Mouse (Mus musculus) ES-Bruce4 (cell line): Measurements from ENCODE around the gene Tctex1d4. TPM values are rescaled to one million over a fixed set of nuclear protein-coding genes. Genes with fewer than 3 reads are reported as not detected.
A peak's percentile ranks its signal among the peaks of the same experiment; 100 is the strongest.

Experiments used
- H3K27ac ChIP-seq: 2 replicates; pipeline ENCODE4 v1.5.1; 2012; ENCODE audit warnings: low read length, inconsistent platforms; ENCODE audit not compliant: insufficient read depth
- H3K27me3 ChIP-seq: 2 replicates; pipeline ENCODE4 v1.6.1; 2012; ENCODE audit warnings: mild to moderate bottlenecking, low read length, inconsistent platforms; ENCODE audit not compliant: control insufficient read depth, poor library complexity, insufficient read depth, severe bottlenecking
- H3K36me3 ChIP-seq: 2 replicates; pipeline ENCODE4 v1.6.1; 2012; ENCODE audit warnings: inconsistent platforms, mild to moderate bottlenecking, low read length, moderate library complexity; ENCODE audit not compliant: control insufficient read depth, poor library complexity, insufficient read depth, severe bottlenecking
- H3K4me1 ChIP-seq: one replicate; pipeline ENCODE4 v1.8.1; 2011; ENCODE audit warnings: low read length; ENCODE audit not compliant: control insufficient read depth, insufficient read depth
- H3K4me3 ChIP-seq: 2 replicates; pipeline ENCODE4 v1.5.1; 2011; ENCODE audit warnings: low read depth, mild to moderate bottlenecking, low read length
- H3K9ac ChIP-seq: 2 replicates; pipeline ENCODE4 v1.6.1; 2012; ENCODE audit warnings: low read depth, mild to moderate bottlenecking, inconsistent platforms; ENCODE audit not compliant: poor library complexity, severe bottlenecking
- H3K9me3 ChIP-seq: replicated peaks from 2 replicates; pipeline ENCODE4 v1.6.1; 2012; ENCODE audit warnings: mild to moderate bottlenecking, low read length, inconsistent platforms; ENCODE audit not compliant: control insufficient read depth, poor library complexity, insufficient read depth, severe bottlenecking
- CTCF ChIP-seq: IDR thresholded peaks from one replicate; pipeline ENCODE4 v1.8.1; 2011; ENCODE audit warnings: low read depth, low read length
- EP300 ChIP-seq: IDR thresholded peaks from 2 replicates; pipeline ENCODE4 v1.6.1; 2011; ENCODE audit warnings: low read depth, low read length; ENCODE audit not compliant: insufficient read depth
- POLR2A ChIP-seq: IDR thresholded peaks from one replicate; pipeline ENCODE4 v1.8.1; 2011; ENCODE audit warnings: low read length; ENCODE audit not compliant: insufficient read depth
- polyA plus RNA-seq: library from polyadenylated mRNA; stranded (reverse); fragments of >200 nt; gene quantifications from 2 replicates; pipeline ENCODE4 v1.2.4, GENCODE M21; 2011; ENCODE audit warnings: low read depth; ENCODE audit not compliant: missing spikeins, insufficient read depth, insufficient read length

The Tctex1d4 gene
- polyA plus RNA-seq, 1 experiment, result not detected

DNA sequence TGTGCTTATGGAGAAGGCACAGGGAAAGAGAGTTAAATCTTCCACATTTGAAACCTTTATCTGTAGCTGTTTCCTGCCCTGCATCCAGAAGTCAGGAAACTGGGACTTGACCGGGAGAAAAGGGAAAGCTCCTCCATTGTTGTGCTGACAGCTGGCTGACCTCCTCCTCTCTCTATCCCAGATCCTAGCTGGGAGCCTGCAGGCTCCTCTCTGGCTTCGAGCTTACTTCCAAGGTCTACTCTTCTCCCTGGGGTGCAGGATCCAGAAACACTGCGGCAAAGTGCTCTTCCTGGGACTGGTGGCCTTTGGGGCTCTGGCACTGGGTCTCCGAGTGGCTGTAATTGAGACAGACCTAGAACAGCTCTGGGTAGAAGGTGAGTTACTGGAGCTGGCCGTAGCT, 29.9 kb upstream of the Tctex1d4 start:
- TF ChIP-seq CTCF, result no peak
- no peak for TF ChIP-seq POLR2A
- TF ChIP-seq EP300, result no peak
- H3K27me3 ChIP-seq, result no peaks in the 10 kb centered on the region
- peak overlapping the region; percentile 65 for H3K9ac ChIP-seq
- H3K4me3 ChIP-seq, result peak overlapping the region; percentile 73
- H3K27ac ChIP-seq, result no peak overlapping the region
- no peaks in the 10 kb centered on the region for H3K9me3 ChIP-seq
- H3K4me1 ChIP-seq, result no peaks in the 10 kb centered on the region
- no peaks in the 10 kb centered on the region for H3K36me3 ChIP-seq

DNA sequence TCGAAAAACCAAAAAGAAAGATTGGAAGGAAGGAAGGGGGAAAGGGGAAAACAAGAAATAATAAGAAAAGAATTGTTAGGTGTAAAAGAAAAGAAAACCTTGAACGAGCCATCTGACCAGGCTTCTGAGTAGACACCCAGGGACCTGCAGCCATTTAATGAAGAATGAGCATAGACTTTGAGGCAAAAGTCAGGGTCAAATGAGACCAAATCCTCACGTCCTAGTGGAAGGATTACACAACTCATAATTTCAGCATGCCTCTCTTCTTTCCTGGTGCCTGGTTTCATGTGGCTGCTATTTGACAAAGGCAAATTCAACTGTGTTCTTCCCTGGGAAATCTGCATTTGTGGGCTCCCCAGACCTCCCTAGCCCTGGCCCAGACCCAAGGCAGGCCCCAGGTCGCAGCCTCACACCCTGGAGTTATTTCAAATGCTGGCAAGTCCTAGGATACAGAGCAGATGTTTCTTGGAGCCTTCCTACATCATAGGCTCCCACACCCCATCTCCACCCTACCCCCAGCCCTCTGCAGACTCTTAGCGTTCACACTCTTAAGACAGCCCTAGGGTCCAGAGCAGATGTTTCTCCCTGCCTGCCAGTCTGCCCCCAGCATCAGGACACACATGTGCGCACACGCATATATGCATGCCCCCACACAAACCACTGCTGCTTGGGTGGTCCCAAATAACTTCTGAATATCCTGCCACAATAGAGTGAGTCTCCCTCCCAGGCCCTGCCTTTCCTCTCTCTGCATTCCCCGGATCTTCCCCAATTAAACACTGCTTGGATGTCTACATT, 28.4 kb upstream of the Tctex1d4 start:
- Histone ChIP-seq H3K9me3 (no peaks in the 10 kb centered on the region), H3K36me3 (no peaks in the 10 kb centered on the region), H3K4me1 (no peaks in the 10 kb centered on the region), H3K9ac (no peak overlapping the region), H3K27ac (peak overlapping the region; percentile 24), H3K27me3 (no peaks in the 10 kb centered on the region), H3K4me3 (no peak overlapping the region)
- TF ChIP-seq CTCF (no peak), EP300 (peak; percentile 55; the same call in 1 of the 2 replicates)

DNA sequence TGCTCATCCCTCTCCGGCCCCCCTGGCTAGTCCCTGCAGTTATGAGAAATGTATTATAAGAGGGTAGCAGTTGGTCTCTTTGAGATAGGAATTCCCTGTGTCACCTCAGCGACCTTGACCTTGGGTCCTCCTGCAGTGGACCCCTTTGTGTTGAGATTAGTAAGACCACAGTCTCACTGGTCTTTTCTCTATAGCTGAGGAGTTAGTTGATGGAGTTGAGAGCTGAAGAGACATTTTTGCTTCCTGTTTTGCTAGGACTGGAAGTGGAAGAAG, 27.9 kb upstream of the Tctex1d4 start:
- TF ChIP-seq POLR2A, result no peak
- no peaks in the 10 kb centered on the region for H3K4me1 ChIP-seq
- no peaks in the 10 kb centered on the region for H3K27me3 ChIP-seq

DNA sequence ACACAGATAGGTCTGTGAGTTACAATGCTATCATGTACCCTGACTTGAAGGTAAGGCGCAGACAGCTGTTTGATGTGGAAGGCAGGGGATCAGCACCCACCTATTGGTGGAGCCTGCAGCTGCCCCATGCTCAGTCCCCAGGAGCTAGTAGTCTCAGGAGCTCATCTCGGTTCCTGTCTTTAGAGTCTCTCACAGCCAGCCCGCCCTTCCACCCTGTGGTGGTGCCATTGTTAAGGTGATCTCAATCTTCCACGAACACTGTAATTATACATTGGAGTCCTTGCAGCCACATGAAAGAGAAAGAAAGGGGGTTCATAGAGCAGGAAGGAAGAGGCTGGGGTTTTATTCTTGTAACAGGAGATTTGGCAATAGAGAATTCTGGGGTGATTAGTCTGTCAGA, 26.6 kb upstream of the Tctex1d4 start:
- no peak overlapping the region for H3K4me3 ChIP-seq
- TF ChIP-seq CTCF (no peak), POLR2A (no peak), EP300 (no peak)
- peaks cover 2% of the 10 kb centered on the region for H3K4me1 ChIP-seq
- H3K36me3 ChIP-seq, result no peaks in the 10 kb centered on the region
- H3K27me3 ChIP-seq, result no peaks in the 10 kb centered on the region
- 0 out of 2 replicates have a peak overlapping the region, but pooled peaks have one; percentile 6 for H3K27ac ChIP-seq
- no peaks in the 10 kb centered on the region for H3K9me3 ChIP-seq
- no peak overlapping the region for H3K9ac ChIP-seq

More for the DNA sequence above, 27.9 kb upstream of the Tctex1d4 start:
- Histone ChIP-seq H3K4me3 (no peak overlapping the region), H3K9me3 (no peaks in the 10 kb centered on the region), H3K9ac (no peak overlapping the region), H3K36me3 (no peaks in the 10 kb centered on the region), H3K27ac (peak overlapping the region; percentile 24)

DNA sequence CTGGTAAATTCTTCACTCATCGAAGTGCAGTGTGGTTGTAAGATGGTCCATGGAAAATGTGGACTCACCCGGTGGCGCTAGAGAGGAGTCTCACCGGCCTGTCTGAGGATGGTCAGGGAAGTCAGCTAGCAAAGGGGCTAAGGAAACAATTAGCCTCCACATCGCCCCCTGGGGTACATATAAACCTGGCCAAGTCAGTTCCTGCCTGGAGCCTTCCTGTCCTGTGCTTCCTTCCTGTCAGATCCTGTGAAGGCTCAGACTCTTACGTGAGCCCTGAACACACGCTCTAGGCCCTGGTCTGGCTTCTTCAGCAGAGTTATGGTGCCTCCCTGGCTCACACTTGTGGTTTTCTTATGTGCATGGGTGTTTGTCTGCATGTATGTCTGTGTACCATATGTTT, 25.4 kb upstream of the Tctex1d4 start:
- peaks cover 3% of the 10 kb centered on the region for H3K4me1 ChIP-seq
- peak overlapping the region; percentile 9; the same call in 1 of the 2 replicates for H3K27ac ChIP-seq
- no peaks in the 10 kb centered on the region for H3K9me3 ChIP-seq
- H3K4me3 ChIP-seq, result no peak overlapping the region
- no peaks in the 10 kb centered on the region for H3K36me3 ChIP-seq
- TF ChIP-seq POLR2A, result no peak
- TF ChIP-seq CTCF, result peak; percentile 70
- no peak overlapping the region for H3K9ac ChIP-seq
- no peaks in the 10 kb centered on the region for H3K27me3 ChIP-seq

DNA sequence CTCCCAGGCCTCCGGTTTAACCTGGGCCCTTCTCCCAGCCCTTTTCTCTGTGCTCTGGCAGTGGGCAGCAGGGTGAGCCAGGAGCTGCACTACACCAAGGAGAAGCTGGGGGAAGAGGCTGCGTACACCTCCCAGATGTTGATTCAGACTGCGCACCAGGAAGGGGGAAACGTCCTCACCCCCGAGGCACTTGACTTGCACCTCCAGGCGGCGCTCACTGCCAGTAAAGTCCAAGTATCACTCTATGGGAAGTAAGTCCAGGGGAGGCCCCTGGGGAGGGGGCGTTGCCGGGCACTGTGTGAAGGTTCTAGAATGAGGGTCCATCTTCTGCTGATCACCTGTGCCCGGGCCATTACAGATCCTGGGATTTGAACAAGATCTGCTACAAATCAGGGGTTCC, 21.9 kb upstream of the Tctex1d4 start:
- peak overlapping the region; percentile 14; the same call in 1 of the 2 replicates for H3K9ac ChIP-seq
- H3K36me3 ChIP-seq, result no peaks in the 10 kb centered on the region
- H3K4me3 ChIP-seq, result no peak overlapping the region
- no peaks in the 10 kb centered on the region for H3K9me3 ChIP-seq
- TF ChIP-seq POLR2A (no peak), EP300 (no peak; the same call in 1 of the 2 replicates), CTCF (peak; percentile 26)
- no peak overlapping the region for H3K27ac ChIP-seq
- no peaks in the 10 kb centered on the region for H3K27me3 ChIP-seq
- peaks cover 3% of the 10 kb centered on the region for H3K4me1 ChIP-seq
